Mouse (Mus musculus) liver, postnatal 0 days (tissue): Measurements from ENCODE around the gene Ebp.

Experiments used
- CTCF ChIP-seq: sonication (generic); IDR thresholded peaks from 2 replicates; pipeline ENCODE4 v1.5.1; 2016; ENCODE audit warnings: antibody characterized with exemption, low read depth
- EP300 ChIP-seq: IDR thresholded peaks from 2 replicates; pipeline ENCODE4 v1.6.1; 2016; ENCODE audit warnings: antibody characterized with exemption, low read depth, mild to moderate bottlenecking

GRCm38 (mm10) chrX:8222296-8222677 is 29.0 kb upstream of the Ebp start:
- TF ChIP-seq CTCF (no peak), EP300 (no peak)
